Mouse (Mus musculus) intestine, embryonic 14.5 days (tissue): ENCODE measurements around the gene Rab4b. TPM values are rescaled to one million over a fixed set of nuclear protein-coding genes. Genes with fewer than 3 reads are reported as not detected.

Experiments
- ATAC-seq: fragments of 200-750 bp; cut with Nextera tagmentation; replicated peaks from 2 replicates; pipeline ENCODE4 v1.8.0; 2017; ENCODE audit warnings: low read depth, moderate number of reproducible peaks, moderate TSS enrichment, moderate library complexity; ENCODE audit not compliant: low FRiP score, low TSS enrichment
- DNase-seq: peaks from one replicate; pipeline ENCODE4 v3.0.0-alpha.2; 2018; ENCODE audit warnings: low spot score
- H3K27ac ChIP-seq: fragments of 300-500 bp; sonication (generic); 2 replicates; pipeline ENCODE4 v1.5.1; 2014; ENCODE audit warnings: low read depth, mild to moderate bottlenecking, control low read depth
- H3K27me3 ChIP-seq: fragments of 300-500 bp; sonication (generic); replicated peaks from 2 replicates; pipeline ENCODE4 v1.6.1; 2014; ENCODE audit warnings: low read length, control low read depth; ENCODE audit not compliant: control insufficient read depth, insufficient read depth
- H3K36me3 ChIP-seq: fragments of 300-500 bp; sonication (generic); 2 replicates; pipeline ENCODE4 v1.6.1; 2014; ENCODE audit warnings: low read length, control low read depth; ENCODE audit not compliant: control insufficient read depth, insufficient read depth
- H3K4me1 ChIP-seq: fragments of 300-500 bp; sonication (generic); replicated peaks from 2 replicates; pipeline ENCODE4 v1.6.1; 2014; ENCODE audit warnings: low read length, control low read depth, mixed read lengths; ENCODE audit not compliant: control insufficient read depth, insufficient read depth
- H3K4me2 ChIP-seq: fragments of 300-500 bp; sonication (generic); 2 replicates; pipeline ENCODE4 v1.6.1; 2014; ENCODE audit warnings: low read length
- H3K4me3 ChIP-seq: fragments of 300-500 bp; sonication (generic); 2 replicates; pipeline ENCODE4 v1.5.1; 2014; ENCODE audit warnings: low read depth, low read length, control low read depth, mixed read lengths
- H3K9ac ChIP-seq: fragments of 300-500 bp; sonication (generic); 2 replicates; pipeline ENCODE4 v1.6.1; 2014; ENCODE audit warnings: mild to moderate bottlenecking, low read length
- H3K9me3 ChIP-seq: fragments of 300-500 bp; sonication (generic); 2 replicates; pipeline ENCODE4 v1.6.1; 2016; ENCODE audit warnings: low read length, control low read depth; ENCODE audit not compliant: control insufficient read depth
- WGBS: fragments of 180-500 bp; shearing (Covaris S2); extraction: QIAGEN DNeasy Blood & Tissue Kit; methylation state at CpG from one replicate; pipeline ENCODE4 v1.1.7; 2014; 5-methylcytosine and 5-hydroxymethylcytosine counted together
- polyA plus RNA-seq: library from polyadenylated mRNA; unstranded; fragments of >200 nt; fragmentation: Nextera tagmentation; extraction: Ambion mirVana; gene quantifications from 2 replicates; pipeline ENCODE4 v1.2.1, GENCODE M21; 2014

Rab4b gene
- polyA plus RNA-seq, 1 experiment from 2014 or later = 59.8 TPM

GRCm38 (mm10) chr7:27218586-27218985 is 39.9 kb upstream of the Rab4b start:
- Histone ChIP-seq H3K27me3 (no peaks in the 10 kb centered on the region), H3K4me1 (0 out of 2 replicates have a peak, but pooled peaks cover 3% of the 10 kb centered on the region), H3K4me2 (no peak overlapping the region), H3K27ac (no peak overlapping the region), H3K9ac (no peak overlapping the region), H3K9me3 (no peaks in the 10 kb centered on the region), H3K36me3 (peaks cover 60% of the 10 kb centered on the region), H3K4me3 (no peak overlapping the region)
- ATAC-seq (no peak), DNase-seq (no peak)
- WGBS = 82% methylated on average over 7 of the region's 7 CpGs

GRCm38 (mm10) chr7:27212626-27213025 is 33.9 kb upstream of the Rab4b start:
- Histone ChIP-seq H3K27ac (no peak overlapping the region), H3K4me2 (no peak overlapping the region), H3K27me3 (no peaks in the 10 kb centered on the region), H3K9me3 (no peaks in the 10 kb centered on the region), H3K36me3 (peaks cover 89% of the 10 kb centered on the region), H3K4me1 (no peaks in the 10 kb centered on the region), H3K4me3 (no peak overlapping the region), H3K9ac (no peak overlapping the region)
- ATAC-seq (no peak), DNase-seq (no peak)
- 87% methylated on average over 2 of the region's 2 CpGs for WGBS

- 95% methylated on average over 8 of the region's 8 CpGs for WGBS
- peaks cover 53% of the 10 kb centered on the region for H3K36me3 ChIP-seq
Observed at GRCm38 (mm10) chr7:27203730-27204449, 25.2 kb upstream of the Rab4b start.

GRCm38 (mm10) chr7:27198779-27199178 is 20.1 kb upstream of the Rab4b start:
- H3K36me3 ChIP-seq = peaks cover 33% of the 10 kb centered on the region
- WGBS = 91% methylated on average over 8 of the region's 8 CpGs
- H3K4me3 ChIP-seq = no peak overlapping the region
- DNase-seq (no peak), ATAC-seq (no peak)
- no peak overlapping the region for H3K27ac ChIP-seq
- no peaks in the 10 kb centered on the region for H3K9me3 ChIP-seq
- no peak overlapping the region for H3K9ac ChIP-seq
- H3K4me2 ChIP-seq = no peak overlapping the region
- H3K27me3 ChIP-seq = no peaks in the 10 kb centered on the region
- H3K4me1 ChIP-seq = peaks cover 12% of the 10 kb centered on the region

More at GRCm38 (mm10) chr7:27203730-27204449, 25.2 kb upstream of the Rab4b start:
- no peak for ATAC-seq
- Histone ChIP-seq H3K4me1 (no peaks in the 10 kb centered on the region), H3K4me2 (no peak overlapping the region), H3K27ac (no peak overlapping the region), H3K9me3 (no peaks in the 10 kb centered on the region), H3K27me3 (no peaks in the 10 kb centered on the region), H3K9ac (no peak overlapping the region), H3K4me3 (no peak overlapping the region)
- no peak for DNase-seq

- peaks cover 14% of the 10 kb centered on the region for H3K4me1 ChIP-seq
- no peak overlapping the region for H3K4me2 ChIP-seq
- H3K4me3 ChIP-seq = no peak overlapping the region
- ATAC-seq = no peak
- no peak overlapping the region for H3K27ac ChIP-seq
- DNase-seq = no peak
- H3K9ac ChIP-seq = no peak overlapping the region
- no peaks in the 10 kb centered on the region for H3K27me3 ChIP-seq
- peaks cover 33% of the 10 kb centered on the region for H3K36me3 ChIP-seq
- H3K9me3 ChIP-seq = no peaks in the 10 kb centered on the region
Observed at GRCm38 (mm10) chr7:27198355-27198754, 19.7 kb upstream of the Rab4b start.

GRCm38 (mm10) chr7:27197634-27198033 is 18.9 kb upstream of the Rab4b start:
- Histone ChIP-seq H3K4me1 (peaks cover 14% of the 10 kb centered on the region), H3K4me2 (no peak overlapping the region), H3K36me3 (peaks cover 33% of the 10 kb centered on the region), H3K27me3 (no peaks in the 10 kb centered on the region), H3K4me3 (no peak overlapping the region), H3K9ac (no peak overlapping the region), H3K9me3 (no peaks in the 10 kb centered on the region), H3K27ac (no peak overlapping the region)
- 94% methylated on average over 8 of the region's 8 CpGs for WGBS
- DNase-seq (no peak), ATAC-seq (no peak)

- 79% methylated on average over 3 of the region's 3 CpGs for WGBS
- peak overlapping the region; percentile 81 for H3K4me2 ChIP-seq
- H3K9me3 ChIP-seq = no peaks in the 10 kb centered on the region
- no peaks in the 10 kb centered on the region for H3K27me3 ChIP-seq
- DNase-seq (no peak), ATAC-seq (no peak)
- no peak overlapping the region for H3K9ac ChIP-seq
- peaks cover 14% of the 10 kb centered on the region for H3K4me1 ChIP-seq
- no peak overlapping the region for H3K27ac ChIP-seq
- peaks cover 33% of the 10 kb centered on the region for H3K36me3 ChIP-seq
- H3K4me3 ChIP-seq = no peak overlapping the region
Observed at GRCm38 (mm10) chr7:27197136-27197535, 18.4 kb upstream of the Rab4b start.

- under 1% methylated on average over 64 of the region's 64 CpGs for WGBS
- peak; percentile 96 for DNase-seq
- ATAC-seq = peak; percentile 99
- Histone ChIP-seq H3K9me3 (no peaks in the 10 kb centered on the region), H3K4me1 (peaks cover 14% of the 10 kb centered on the region), H3K36me3 (peaks cover 38% of the 10 kb centered on the region), H3K27me3 (no peaks in the 10 kb centered on the region), H3K27ac (peak within 1 kb of the TSS; percentile 100), H3K4me2 (peak within 1 kb of the TSS; percentile 81), H3K4me3 (peak within 1 kb of the TSS; percentile 87), H3K9ac (peak within 1 kb of the TSS; percentile 99)
Observed at GRCm38 (mm10) chr7:27195681-27196611, 17.2 kb upstream of the Rab4b start, which contains the start of the genes BC024978 and Snrpa. Gene BC024978 (plus strand): TSS chr7:27195781. Gene Snrpa (minus strand): TSS chr7:27196271.
